Mouse (Mus musculus): Measurements from ENCODE around the gene Arhgef17. TPM values are rescaled to one million over a fixed set of nuclear protein-coding genes. Genes with fewer than 3 reads are reported as not detected.

The Arhgef17 gene
- polyA plus RNA-seq (2015; fragmentation: Nextera tagmentation; extraction: Ambion mirVana): 13.8 and 17.6 TPM in 2 replicates

DNA sequence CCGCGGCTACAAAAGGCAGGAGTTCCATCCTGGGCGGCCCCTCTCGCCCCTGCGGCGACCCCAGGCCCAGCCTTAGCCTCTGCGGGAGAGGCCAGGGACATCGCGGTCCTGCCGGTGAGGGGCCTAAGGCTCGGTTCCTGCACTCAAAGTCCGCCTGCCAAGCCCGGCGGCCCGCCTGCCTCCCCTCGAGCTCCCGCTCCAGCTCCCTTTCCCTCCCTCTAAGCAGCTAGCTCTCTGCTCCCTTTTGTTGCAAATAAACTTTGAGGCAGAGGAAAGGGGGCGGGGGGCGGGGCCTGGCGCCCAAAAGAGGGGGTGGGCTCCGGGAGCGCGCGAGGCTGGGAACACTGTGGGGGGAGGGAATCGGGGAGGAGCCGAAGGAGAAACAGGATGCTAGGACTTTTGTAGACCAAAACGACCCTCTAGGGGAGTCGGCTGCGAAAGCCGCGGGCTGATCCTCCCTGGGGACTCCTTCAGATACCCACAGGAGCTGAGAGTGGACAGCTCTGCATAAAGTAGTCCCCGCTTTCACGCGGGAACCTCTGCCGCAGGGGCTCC is at the start of gene Arhgef17:
Gene Arhgef17 (minus strand): TSS at position 182 of the 555 bp plus-strand sequence.
- peaks cover 3% of the 10 kb centered on the region for H3K4me1 ChIP-seq (ENCODE audit: control insufficient read depth, insufficient read depth, low read length)
- ATAC-seq: peak; percentile 61
- peak within 1 kb of the TSS; percentile 54 for H3K27ac ChIP-seq (ENCODE audit: low read length)
- peak within 1 kb of the TSS; percentile 43 for H3K4me3 ChIP-seq (ENCODE audit: low read depth, low read length)
- WGBS: 1% methylated on average over 32 of the region's 35 CpGs
- H3K9me3 ChIP-seq (replicated peaks; ENCODE audit: control insufficient read depth, low read length, poor library complexity, severe bottlenecking): no peaks in the 10 kb centered on the region
- H3K4me2 ChIP-seq (ENCODE audit: low read length): peak within 1 kb of the TSS; percentile 67
- H3K9ac ChIP-seq (ENCODE audit: low read depth, low read length): peak within 1 kb of the TSS; percentile 23
- no peaks in the 10 kb centered on the region for H3K36me3 ChIP-seq (ENCODE audit: control insufficient read depth, insufficient read depth, low read length)
- H3K27me3 ChIP-seq (ENCODE audit: control insufficient read depth, insufficient read depth, low read depth, low read length): peaks cover 18% of the 10 kb centered on the region

DNA sequence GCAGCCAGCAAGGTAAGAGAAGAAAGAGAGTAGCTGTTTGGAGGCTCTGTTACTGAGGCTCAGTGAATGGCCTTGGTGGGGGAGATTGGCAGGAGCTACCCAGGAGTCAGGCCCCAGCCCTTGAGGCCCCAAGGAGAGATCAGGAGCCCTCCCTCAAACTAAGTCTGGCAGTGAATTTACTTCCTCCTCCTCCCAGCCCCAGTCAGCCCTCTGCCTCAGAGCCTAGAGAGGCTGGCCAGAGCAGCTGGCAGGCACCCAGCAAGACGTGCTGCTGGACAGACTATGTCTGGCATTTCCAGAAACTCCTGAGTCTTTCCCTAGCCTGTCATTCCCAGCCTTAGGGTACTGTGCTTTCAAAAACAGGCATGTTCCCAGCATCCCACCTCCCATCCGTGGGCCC is 47.3 kb upstream of the Arhgef17 start:
- no peak overlapping the region for H3K4me3 ChIP-seq (ENCODE audit: low read depth, low read length)
- no peak for ATAC-seq
- no peak overlapping the region for H3K9ac ChIP-seq (ENCODE audit: low read depth, low read length)
- no peak overlapping the region for H3K4me2 ChIP-seq (ENCODE audit: low read length)
- H3K36me3 ChIP-seq (ENCODE audit: control insufficient read depth, insufficient read depth, low read length): no peaks in the 10 kb centered on the region
- no peaks in the 10 kb centered on the region for H3K9me3 ChIP-seq (replicated peaks; ENCODE audit: control insufficient read depth, low read length, poor library complexity, severe bottlenecking)
- H3K4me1 ChIP-seq (ENCODE audit: control insufficient read depth, insufficient read depth, low read length): peaks cover 5% of the 10 kb centered on the region; the same call in 1 of the 2 replicates
- peaks cover 5% of the 10 kb centered on the region for H3K27me3 ChIP-seq (ENCODE audit: control insufficient read depth, insufficient read depth, low read depth, low read length)
- 50% methylated on average over 2 of the region's 2 CpGs for WGBS
- no peak overlapping the region for H3K27ac ChIP-seq (ENCODE audit: low read length)

DNA sequence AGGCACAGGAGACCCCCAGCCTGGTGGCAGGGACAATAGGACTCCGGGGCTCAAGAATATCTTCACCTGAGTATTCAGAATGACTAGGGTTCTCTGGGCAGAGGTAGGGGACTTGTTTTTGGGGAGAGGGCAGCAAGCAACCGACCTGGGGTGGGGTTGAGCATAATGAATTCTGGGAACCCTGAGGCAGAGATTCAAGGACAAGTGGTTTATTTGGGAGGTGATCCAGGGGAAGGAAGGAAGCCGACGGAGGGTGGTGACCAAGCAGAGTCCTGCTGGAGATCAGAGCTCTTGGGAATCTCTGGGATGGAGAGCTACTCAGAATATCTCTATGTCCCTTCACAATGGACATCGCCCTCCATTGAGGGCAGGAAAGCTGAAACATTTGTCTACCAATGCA is 46.3 kb upstream of the Arhgef17 start:
- no peak overlapping the region for H3K4me2 ChIP-seq (ENCODE audit: low read length)
- H3K36me3 ChIP-seq (ENCODE audit: control insufficient read depth, insufficient read depth, low read length): no peaks in the 10 kb centered on the region
- H3K9ac ChIP-seq (ENCODE audit: low read depth, low read length): no peak overlapping the region
- H3K27ac ChIP-seq (ENCODE audit: low read length): no peak overlapping the region
- H3K9me3 ChIP-seq (replicated peaks; ENCODE audit: control insufficient read depth, low read length, poor library complexity, severe bottlenecking): no peaks in the 10 kb centered on the region
- H3K27me3 ChIP-seq (ENCODE audit: control insufficient read depth, insufficient read depth, low read depth, low read length): peaks cover 13% of the 10 kb centered on the region
- ATAC-seq: no peak
- H3K4me1 ChIP-seq (ENCODE audit: control insufficient read depth, insufficient read depth, low read length): peaks cover 8% of the 10 kb centered on the region; the same call in 1 of the 2 replicates
- no peak overlapping the region for H3K4me3 ChIP-seq (ENCODE audit: low read depth, low read length)
- WGBS: 80% methylated on average over 5 of the region's 5 CpGs

DNA sequence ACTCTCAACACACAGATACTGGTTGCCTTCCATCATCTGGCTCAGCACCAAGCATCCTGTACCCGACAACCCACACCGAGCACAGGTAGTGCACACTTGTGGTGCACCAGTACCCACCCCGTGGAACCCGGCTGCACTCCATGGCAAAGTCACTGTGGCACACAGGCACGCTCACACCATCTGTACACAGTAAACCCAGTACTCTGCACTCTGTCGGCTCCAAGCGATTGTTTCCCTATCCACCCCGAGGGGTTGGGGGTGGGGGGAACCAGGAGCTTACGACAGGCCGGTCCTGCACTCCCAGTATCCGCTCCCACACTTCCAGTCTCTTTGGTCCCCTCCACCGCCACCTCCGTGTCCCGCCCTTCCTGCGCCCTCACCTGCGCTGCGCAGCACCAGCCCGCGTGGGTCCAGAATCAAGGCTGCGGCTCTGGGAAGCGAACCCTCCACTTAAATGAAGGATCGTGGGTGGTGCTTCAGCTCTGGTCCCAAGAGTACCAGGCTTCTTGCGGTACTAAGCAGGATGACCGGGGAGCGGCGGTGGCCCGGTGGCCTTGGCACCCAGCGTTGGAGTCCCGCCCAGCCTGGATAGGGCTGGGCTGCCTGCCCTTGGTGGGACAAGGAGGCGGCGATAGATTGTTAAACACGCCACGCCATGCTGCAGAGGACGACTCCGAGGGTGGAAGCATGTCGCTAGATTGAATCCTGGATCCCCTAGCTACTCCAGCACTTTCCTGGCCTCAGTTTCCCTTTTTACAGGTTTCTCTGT is 42.4 kb upstream of the Arhgef17 start, which contains the start of gene P2ry6:
Gene P2ry6 (minus strand): TSS at position 515 of the 769 bp plus-strand sequence.
- Histone ChIP-seq H3K9me3 (replicated peaks; ENCODE audit: control insufficient read depth, low read length, poor library complexity, severe bottlenecking) (no peaks in the 10 kb centered on the region), H3K4me2 (ENCODE audit: low read length) (peak within 1 kb of the TSS; percentile 60), H3K27me3 (ENCODE audit: control insufficient read depth, insufficient read depth, low read depth, low read length) (peaks cover 13% of the 10 kb centered on the region), H3K4me3 (ENCODE audit: low read depth, low read length) (peak within 1 kb of the TSS; percentile 32), H3K4me1 (ENCODE audit: control insufficient read depth, insufficient read depth, low read length) (peaks cover 8% of the 10 kb centered on the region; the same call in 1 of the 2 replicates), H3K27ac (ENCODE audit: low read length) (no peak within 1 kb of the TSS), H3K9ac (ENCODE audit: low read depth, low read length) (peak within 1 kb of the TSS; percentile 47; the same call in 1 of the 2 replicates), H3K36me3 (ENCODE audit: control insufficient read depth, insufficient read depth, low read length) (no peaks in the 10 kb centered on the region)
- 0 out of 2 replicates have a peak, but pooled peaks have one; percentile 32 for ATAC-seq
- WGBS: 4% methylated on average over 36 of the region's 36 CpGs

DNA sequence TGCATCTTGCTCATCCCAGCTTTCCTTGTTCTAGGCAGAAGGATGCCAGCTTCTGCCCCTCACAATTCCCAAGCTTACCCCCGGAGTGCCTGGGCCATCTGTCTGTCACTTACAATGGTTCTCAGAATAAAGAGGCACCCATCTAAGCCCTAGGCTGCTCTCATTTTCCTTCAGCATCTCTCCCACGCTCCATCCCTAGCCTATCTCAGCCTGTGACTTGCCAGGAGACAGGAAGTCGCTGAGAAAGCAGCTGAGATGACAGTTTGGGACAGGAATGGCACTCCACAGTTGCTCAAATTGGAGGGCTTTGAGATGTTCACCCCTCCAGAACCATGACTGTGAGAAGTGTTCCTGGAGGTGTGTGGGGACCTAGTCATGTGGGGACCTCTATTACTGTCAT is 41.0 kb upstream of the Arhgef17 start:
- Histone ChIP-seq H3K36me3 (ENCODE audit: control insufficient read depth, insufficient read depth, low read length) (no peaks in the 10 kb centered on the region), H3K9ac (ENCODE audit: low read depth, low read length) (no peak overlapping the region), H3K27ac (ENCODE audit: low read length) (no peak overlapping the region), H3K4me3 (ENCODE audit: low read depth, low read length) (no peak overlapping the region), H3K4me2 (ENCODE audit: low read length) (no peak overlapping the region), H3K27me3 (ENCODE audit: control insufficient read depth, insufficient read depth, low read depth, low read length) (peaks cover 13% of the 10 kb centered on the region), H3K4me1 (ENCODE audit: control insufficient read depth, insufficient read depth, low read length) (peaks cover 8% of the 10 kb centered on the region; the same call in 1 of the 2 replicates), H3K9me3 (replicated peaks; ENCODE audit: control insufficient read depth, low read length, poor library complexity, severe bottlenecking) (no peaks in the 10 kb centered on the region)
- no peak for ATAC-seq
- WGBS: 50% methylated on average over 3 of the region's 3 CpGs

DNA sequence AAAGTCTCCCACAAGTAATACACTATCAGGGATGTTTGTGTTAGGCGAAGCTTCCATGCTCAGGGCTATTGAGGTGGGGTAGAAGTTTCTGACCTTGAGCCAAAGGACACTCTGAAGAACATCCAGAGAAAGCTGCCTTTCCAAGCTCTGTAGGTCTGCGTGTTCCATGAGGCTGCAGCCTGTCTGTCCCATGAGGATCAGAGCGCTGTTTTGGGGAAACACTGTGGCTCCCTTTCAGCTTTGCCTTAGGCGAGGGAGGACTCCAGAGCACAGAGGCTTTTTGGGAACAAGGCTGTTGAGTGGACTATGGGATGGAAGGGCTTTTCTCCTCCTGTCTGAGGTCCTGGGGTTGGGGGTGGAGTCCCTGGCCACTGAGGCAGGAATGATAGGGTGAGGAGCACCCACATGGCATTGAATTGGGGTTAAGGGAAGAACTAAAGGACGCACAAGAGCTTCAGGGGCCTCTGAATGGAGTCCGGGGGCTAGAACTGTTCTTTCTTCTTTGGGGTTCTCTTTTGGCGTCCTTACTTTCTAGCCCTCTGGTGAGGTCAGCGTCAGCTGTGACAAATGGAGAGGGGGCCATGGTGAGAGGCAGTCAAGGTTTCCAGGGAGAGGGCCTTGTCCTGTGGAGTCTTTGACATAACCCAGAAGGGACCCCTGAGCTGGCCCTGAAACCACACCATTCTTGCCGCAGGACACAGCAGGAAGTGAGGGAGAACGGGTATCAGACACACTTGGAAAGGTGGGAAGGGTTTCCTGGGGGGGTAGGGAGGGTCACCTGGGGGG is 37.2 kb upstream of the Arhgef17 start:
- Histone ChIP-seq H3K9me3 (replicated peaks; ENCODE audit: control insufficient read depth, low read length, poor library complexity, severe bottlenecking) (no peaks in the 10 kb centered on the region), H3K4me3 (ENCODE audit: low read depth, low read length) (no peak overlapping the region), H3K27ac (ENCODE audit: low read length) (no peak overlapping the region), H3K4me2 (ENCODE audit: low read length) (no peak overlapping the region), H3K36me3 (ENCODE audit: control insufficient read depth, insufficient read depth, low read length) (no peaks in the 10 kb centered on the region), H3K27me3 (ENCODE audit: control insufficient read depth, insufficient read depth, low read depth, low read length) (peaks cover 7% of the 10 kb centered on the region), H3K4me1 (ENCODE audit: control insufficient read depth, insufficient read depth, low read length) (peaks cover 2% of the 10 kb centered on the region; the same call in 1 of the 2 replicates), H3K9ac (ENCODE audit: low read depth, low read length) (no peak overlapping the region)
- WGBS: 82% methylated on average over 10 of the region's 10 CpGs
- ATAC-seq: no peak

DNA sequence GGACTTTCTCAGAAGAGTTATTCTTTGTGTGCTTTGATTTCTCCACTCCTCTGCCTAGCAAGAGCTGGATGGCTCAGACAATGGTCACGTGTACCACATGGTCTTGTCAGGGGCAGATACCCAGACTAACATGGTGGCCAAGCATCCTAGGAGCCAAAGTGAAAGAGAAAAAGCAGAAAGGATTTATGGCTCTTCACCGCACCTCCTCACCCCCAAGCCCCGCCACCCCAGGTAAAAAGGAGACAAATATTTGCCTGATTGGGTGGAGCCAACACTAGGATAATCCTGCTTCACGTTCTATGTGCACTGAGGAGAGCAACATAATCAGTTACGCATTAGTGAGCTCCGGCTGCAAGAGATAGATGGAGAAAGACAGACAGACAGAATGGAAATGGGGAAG is 36.5 kb upstream of the Arhgef17 start:
- H3K36me3 ChIP-seq (ENCODE audit: control insufficient read depth, insufficient read depth, low read length): no peaks in the 10 kb centered on the region
- no peaks in the 10 kb centered on the region for H3K9me3 ChIP-seq (replicated peaks; ENCODE audit: control insufficient read depth, low read length, poor library complexity, severe bottlenecking)
- no peak overlapping the region for H3K4me2 ChIP-seq (ENCODE audit: low read length)
- H3K27ac ChIP-seq (ENCODE audit: low read length): no peak overlapping the region
- H3K4me3 ChIP-seq (ENCODE audit: low read depth, low read length): no peak overlapping the region
- H3K27me3 ChIP-seq (ENCODE audit: control insufficient read depth, insufficient read depth, low read depth, low read length): peaks cover under 1% of the 10 kb centered on the region; the same call in 1 of the 2 replicates
- ATAC-seq: no peak
- WGBS: 75% methylated on average over 6 of the region's 6 CpGs
- H3K4me1 ChIP-seq (ENCODE audit: control insufficient read depth, insufficient read depth, low read length): no peaks in the 10 kb centered on the region
- H3K9ac ChIP-seq (ENCODE audit: low read depth, low read length): no peak overlapping the region

DNA sequence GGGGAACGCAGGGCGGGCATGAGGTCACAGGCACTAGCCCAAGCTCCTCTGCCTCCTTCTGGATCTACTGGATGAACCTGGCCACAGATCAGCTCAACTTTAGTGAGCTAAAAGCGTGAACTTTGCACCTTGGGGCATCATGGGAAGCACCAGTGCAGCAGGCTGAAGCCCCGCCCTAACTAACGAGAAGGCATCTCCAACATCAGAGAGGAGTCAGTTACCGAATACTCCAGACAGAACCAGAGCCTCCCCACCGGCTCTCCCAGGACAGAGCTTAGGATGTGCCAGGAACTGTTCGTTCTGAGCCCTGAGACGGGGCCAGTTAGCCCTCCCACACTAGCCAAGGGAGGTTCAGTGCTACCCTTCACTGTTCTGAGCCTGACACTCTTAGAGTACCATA is 35.9 kb upstream of the Arhgef17 start:
- ATAC-seq: no peak
- Histone ChIP-seq H3K4me2 (ENCODE audit: low read length) (no peak overlapping the region), H3K27me3 (ENCODE audit: control insufficient read depth, insufficient read depth, low read depth, low read length) (no peaks in the 10 kb centered on the region), H3K27ac (ENCODE audit: low read length) (no peak overlapping the region), H3K4me3 (ENCODE audit: low read depth, low read length) (no peak overlapping the region), H3K9me3 (replicated peaks; ENCODE audit: control insufficient read depth, low read length, poor library complexity, severe bottlenecking) (no peaks in the 10 kb centered on the region), H3K9ac (ENCODE audit: low read depth, low read length) (no peak overlapping the region), H3K4me1 (ENCODE audit: control insufficient read depth, insufficient read depth, low read length) (no peaks in the 10 kb centered on the region), H3K36me3 (ENCODE audit: control insufficient read depth, insufficient read depth, low read length) (no peaks in the 10 kb centered on the region)
- 80% methylated on average over 9 of the region's 9 CpGs for WGBS
